Mouse (Mus musculus) A20 (cell line): Measurements from ENCODE around the gene Neu3.

ENCODE experiments used
- DNase-seq: peaks from one replicate; pipeline ENCODE4 v3.0.0-alpha.2; 2011; ENCODE audit warnings: low read depth, low spot score

The Neu3 gene

GRCm38 (mm10) chr7:99795192-99795981, 32.8 kb downstream of the Neu3 start:
- peak; percentile 98 for DNase-seq

DNA sequence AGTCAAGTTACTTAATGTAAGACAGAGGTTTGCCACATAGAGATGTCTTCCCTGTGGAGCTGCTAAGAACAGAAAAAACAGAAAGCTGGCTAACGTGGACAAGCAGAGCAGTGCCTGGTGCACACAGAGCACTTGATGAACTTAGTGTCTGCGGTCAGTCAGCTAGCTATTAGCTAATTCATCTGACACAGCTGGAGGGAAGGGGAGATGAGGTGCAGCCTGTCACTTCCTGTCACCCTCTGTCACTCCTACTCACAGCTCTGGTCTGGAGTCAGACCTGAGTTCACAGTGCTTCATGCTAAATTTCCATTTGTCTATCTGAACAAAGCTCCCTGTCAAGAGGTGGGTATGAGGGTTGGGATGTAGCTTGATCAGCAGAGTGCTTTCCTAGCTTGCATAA, 34.1 kb downstream of the Neu3 start:
- DNase-seq, result peak; percentile 80

DNA sequence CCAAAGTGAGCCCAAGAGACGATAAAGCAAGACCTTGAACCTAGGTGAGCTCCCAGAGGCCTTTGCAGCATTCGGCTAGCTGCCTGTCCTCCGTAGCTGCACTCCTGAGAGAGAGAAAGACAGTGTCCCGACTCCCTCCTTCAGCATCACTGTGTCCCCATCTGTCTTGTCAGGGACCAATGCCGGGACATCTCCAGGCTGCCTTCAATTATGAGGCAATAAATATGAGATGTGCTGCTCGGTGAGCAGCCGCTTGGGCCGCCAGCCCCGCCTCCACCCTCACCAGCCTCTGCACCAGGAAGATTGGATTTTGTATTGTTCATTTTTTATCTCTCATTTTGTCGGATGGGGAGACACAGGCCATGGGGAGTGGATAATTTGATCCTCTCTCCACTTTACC, 37.4 kb downstream of the Neu3 start:
- DNase-seq, result no peak

- no peak for DNase-seq
Measured at GRCm38 (mm10) chr7:99788563-99788962, 39.7 kb downstream of the Neu3 start.

DNA sequence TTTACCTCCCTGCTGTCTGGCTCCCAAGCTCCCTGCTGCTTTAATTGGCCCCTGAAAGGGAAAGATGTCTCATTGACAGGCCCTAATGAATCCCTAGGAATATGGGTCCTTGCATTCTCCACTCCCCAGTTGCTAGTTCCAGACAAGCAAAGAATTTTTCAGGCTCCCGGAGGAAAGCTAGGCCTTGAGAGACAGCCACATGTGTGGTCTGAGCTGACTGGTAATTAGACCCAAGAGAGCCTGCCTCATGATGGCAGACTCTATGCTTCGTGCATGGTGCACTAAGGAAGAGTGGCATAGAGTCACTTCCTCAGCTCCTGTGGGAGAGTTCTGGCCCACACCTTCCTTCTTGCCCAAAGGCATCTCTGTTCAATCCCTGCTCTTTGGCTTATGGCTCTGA, 40.3 kb downstream of the Neu3 start:
- no peak for DNase-seq

- no peak for DNase-seq
Measured at GRCm38 (mm10) chr7:99786774-99787173, 41.4 kb downstream of the Neu3 start.

DNA sequence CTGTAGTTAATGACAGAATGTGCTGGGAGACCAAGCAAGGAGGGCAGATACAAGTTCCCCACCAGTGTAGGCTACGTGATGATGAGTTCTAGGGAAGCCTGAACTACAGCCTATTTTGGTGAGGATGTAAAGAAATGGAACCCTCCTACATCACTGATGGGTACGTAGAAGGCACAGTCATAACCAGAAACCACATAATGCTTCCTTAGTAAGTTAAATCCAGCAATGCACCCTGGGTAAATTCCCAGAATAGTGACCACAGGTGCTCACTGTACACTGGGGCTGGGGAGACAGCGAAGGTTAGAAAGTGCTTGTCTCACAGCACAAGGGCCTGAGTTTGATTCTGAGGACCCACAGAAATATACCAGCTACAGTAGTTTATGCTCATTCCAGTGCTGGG, 42.7 kb downstream of the Neu3 start:
- peak; percentile 52 for DNase-seq

DNA sequence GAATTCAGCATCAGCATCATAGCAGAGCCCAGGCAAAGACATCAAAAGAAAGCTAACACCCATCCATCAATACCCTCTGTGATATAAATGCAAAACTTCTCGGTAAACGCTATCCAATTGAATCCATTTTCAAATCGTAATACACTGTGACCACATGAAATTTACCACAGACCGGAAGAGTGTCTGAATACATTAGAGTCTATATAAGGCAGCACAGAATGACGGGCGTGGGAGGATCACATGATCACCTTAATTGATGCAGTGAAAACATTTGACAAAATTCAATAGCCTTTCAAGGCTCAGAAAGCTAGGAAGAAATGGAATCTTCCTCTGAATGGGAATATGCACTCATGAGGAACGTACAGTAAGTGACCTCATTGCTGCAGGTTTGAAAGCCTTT, 44.8 kb downstream of the Neu3 start:
- no peak for DNase-seq

GRCm38 (mm10) chr7:99781916-99782315, 46.3 kb downstream of the Neu3 start:
- DNase-seq, result peak; percentile 40

DNA sequence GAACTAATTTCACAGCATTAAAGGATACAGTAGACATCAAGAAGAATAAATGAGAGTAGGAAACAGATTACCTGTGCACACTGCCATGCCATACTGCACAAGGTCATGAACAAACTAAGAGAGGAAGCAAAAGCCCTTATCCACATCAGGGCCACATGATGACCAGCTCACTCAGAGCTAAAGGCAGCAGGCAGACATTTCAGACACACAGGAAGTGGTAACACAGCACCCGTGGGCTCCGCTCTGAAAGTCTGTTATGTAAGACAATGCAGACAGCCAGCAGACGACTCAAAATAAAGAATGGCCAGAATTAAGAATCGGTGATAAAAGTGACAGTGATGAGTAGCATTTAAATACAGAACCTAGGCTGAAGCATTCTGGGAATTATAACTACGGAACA, 46.8 kb downstream of the Neu3 start:
- DNase-seq, result peak; percentile 23

GRCm38 (mm10) chr7:99763207-99763606, 65.0 kb downstream of the Neu3 start, which contains the start of gene Olfr521:
Gene Olfr521 (plus strand): TSS chr7:99763507.
- DNase-seq, result no peak
